Mouse (Mus musculus) ES-Bruce4 (cell line): Measurements from ENCODE around the gene Kalrn.

Experiments used
- CTCF ChIP-seq: IDR thresholded peaks from one replicate; pipeline ENCODE4 v1.8.1; 2011; ENCODE audit warnings: low read depth, low read length
- EP300 ChIP-seq: IDR thresholded peaks from 2 replicates; pipeline ENCODE4 v1.6.1; 2011; ENCODE audit warnings: low read depth, low read length; ENCODE audit not compliant: insufficient read depth
- POLR2A ChIP-seq: IDR thresholded peaks from one replicate; pipeline ENCODE4 v1.8.1; 2011; ENCODE audit warnings: low read length; ENCODE audit not compliant: insufficient read depth

DNA sequence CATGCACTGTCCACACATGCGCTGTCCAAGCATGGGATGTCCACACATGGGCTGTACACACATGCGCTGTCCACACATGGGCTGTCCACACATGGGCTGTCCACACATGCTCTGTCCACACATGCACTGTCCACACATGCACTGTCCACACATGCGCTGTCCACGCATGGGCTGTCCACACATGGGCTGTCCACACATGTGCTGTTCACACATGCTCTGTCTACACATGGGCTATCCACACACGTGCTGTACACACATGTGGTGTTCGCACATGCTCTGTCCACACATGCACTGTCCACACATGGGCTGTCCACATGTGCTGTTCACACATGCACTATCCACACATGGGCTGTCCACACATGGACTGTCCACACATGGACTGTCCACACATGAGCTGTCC is 589.6 kb downstream of the Kalrn start:
- TF ChIP-seq POLR2A: no peak
- TF ChIP-seq CTCF: no peak
- TF ChIP-seq EP300: no peak
